Mouse (Mus musculus) embryonic facial prominence, embryonic 12.5 days (tissue): ENCODE data around the gene Ets1. TPM values are rescaled to one million over a fixed set of nuclear protein-coding genes. Genes with fewer than 3 reads are reported as not detected.
A peak's percentile ranks its signal among the peaks of the same experiment; 100 is the strongest.

Source experiments
- ATAC-seq: fragments of 200-750 bp; cut with Nextera tagmentation; 2 replicates; pipeline ENCODE4 v1.8.0; 2017; ENCODE audit not compliant: insufficient number of reproducible peaks, insufficient read depth, low FRiP score, low TSS enrichment
- H3K27ac ChIP-seq: fragments of 300-500 bp; sonication (generic); 2 replicates; pipeline ENCODE4 v1.5.1; 2016; ENCODE audit warnings: mild to moderate bottlenecking
- H3K27me3 ChIP-seq: fragments of 300-500 bp; sonication (generic); 2 replicates; pipeline ENCODE4 v1.6.1; 2016; ENCODE audit warnings: mild to moderate bottlenecking, moderate library complexity
- H3K36me3 ChIP-seq: fragments of 300-500 bp; sonication (generic); 2 replicates; pipeline ENCODE4 v1.6.1; 2016; ENCODE audit warnings: mild to moderate bottlenecking
- H3K4me1 ChIP-seq: fragments of 300-500 bp; sonication (generic); 2 replicates; pipeline ENCODE4 v1.6.1; 2016
- H3K4me2 ChIP-seq: fragments of 300-500 bp; sonication (generic); replicated peaks from 2 replicates; pipeline ENCODE4 v1.6.1; 2016; ENCODE audit warnings: mild to moderate bottlenecking, moderate library complexity
- H3K4me3 ChIP-seq: fragments of 300-500 bp; sonication (generic); 2 replicates; pipeline ENCODE4 v1.5.1; 2016; ENCODE audit warnings: mild to moderate bottlenecking
- H3K9ac ChIP-seq: fragments of 300-500 bp; sonication (generic); 2 replicates; pipeline ENCODE4 v1.6.1; 2016; ENCODE audit warnings: mild to moderate bottlenecking, moderate library complexity
- H3K9me3 ChIP-seq: fragments of 300-500 bp; sonication (generic); 2 replicates; pipeline ENCODE4 v1.6.1; 2016; ENCODE audit warnings: mild to moderate bottlenecking, moderate library complexity
- WGBS: fragments of 180-500 bp; shearing (Covaris S2); methylation state at CpG from one replicate; pipeline ENCODE4 v1.1.7; 2016; 5-methylcytosine and 5-hydroxymethylcytosine counted together
- polyA plus RNA-seq: library from polyadenylated mRNA; unstranded; fragments of >200 nt; fragmentation: Nextera tagmentation; extraction: Ambion mirVana; gene quantifications from 2 replicates; pipeline ENCODE4 v1.2.1, GENCODE M21; 2016

Ets1 gene
- polyA plus RNA-seq, 1 experiment from 2014 or later = 46.0 TPM

- 65% methylated on average over 2 of the region's 2 CpGs for WGBS
- ATAC-seq = no peak
- Histone ChIP-seq H3K9me3 (no peaks in the 10 kb centered on the region), H3K36me3 (no peaks in the 10 kb centered on the region), H3K9ac (no peak overlapping the region), H3K4me1 (peaks cover 37% of the 10 kb centered on the region), H3K4me3 (no peak overlapping the region), H3K4me2 (no peak overlapping the region), H3K27me3 (peaks cover 11% of the 10 kb centered on the region), H3K27ac (no peak overlapping the region)
Observed at GRCm38 (mm10) chr9:32669397-32669796, 33.4 kb downstream of the Ets1 start.

- 0 out of 2 replicates have a peak overlapping the region, but pooled peaks have one; percentile 19 for H3K9ac ChIP-seq
- H3K27me3 ChIP-seq = peaks cover 11% of the 10 kb centered on the region
- peak overlapping the region; percentile 78 for H3K27ac ChIP-seq
- under 1% methylated on average over 35 of the region's 35 CpGs for WGBS
- ATAC-seq = peak; percentile 76
- peak overlapping the region; percentile 31 for H3K4me3 ChIP-seq
- peaks cover 54% of the 10 kb centered on the region for H3K4me1 ChIP-seq
- no peaks in the 10 kb centered on the region for H3K9me3 ChIP-seq
- H3K4me2 ChIP-seq = peak overlapping the region; percentile 62
- no peaks in the 10 kb centered on the region for H3K36me3 ChIP-seq
Observed at GRCm38 (mm10) chr9:32671970-32672859, 36.2 kb downstream of the Ets1 start.

- Histone ChIP-seq H3K27me3 (peaks cover 15% of the 10 kb centered on the region), H3K9me3 (no peaks in the 10 kb centered on the region), H3K9ac (no peak overlapping the region), H3K4me3 (no peak overlapping the region), H3K36me3 (no peaks in the 10 kb centered on the region), H3K4me1 (peaks cover 53% of the 10 kb centered on the region), H3K27ac (no peak overlapping the region), H3K4me2 (no peak overlapping the region)
- WGBS = 74% methylated on average over 3 of the region's 3 CpGs
- ATAC-seq = no peak
Observed at GRCm38 (mm10) chr9:32673923-32674322, 37.9 kb downstream of the Ets1 start.

- 0 out of 2 replicates have a peak overlapping the region, but pooled peaks have one; percentile 24 for H3K4me2 ChIP-seq
- no peak overlapping the region for H3K9ac ChIP-seq
- H3K27me3 ChIP-seq = peaks cover 15% of the 10 kb centered on the region
- H3K4me1 ChIP-seq = peaks cover 50% of the 10 kb centered on the region
- H3K36me3 ChIP-seq = no peaks in the 10 kb centered on the region
- ATAC-seq = peak; percentile 74; the same call in 1 of the 2 replicates
- H3K9me3 ChIP-seq = no peaks in the 10 kb centered on the region
- 12% methylated on average over 9 of the region's 9 CpGs for WGBS
- no peak overlapping the region for H3K4me3 ChIP-seq
- H3K27ac ChIP-seq = peak overlapping the region; percentile 67; the same call in 1 of the 2 replicates
Observed at GRCm38 (mm10) chr9:32675671-32676409, 39.8 kb downstream of the Ets1 start.

GRCm38 (mm10) chr9:32676480-32676879 is 40.5 kb downstream of the Ets1 start:
- ATAC-seq = no peak
- Histone ChIP-seq H3K36me3 (no peaks in the 10 kb centered on the region), H3K4me1 (peaks cover 45% of the 10 kb centered on the region), H3K9ac (no peak overlapping the region), H3K4me3 (no peak overlapping the region), H3K27me3 (peaks cover 15% of the 10 kb centered on the region), H3K9me3 (no peaks in the 10 kb centered on the region), H3K27ac (no peak overlapping the region), H3K4me2 (0 out of 2 replicates have a peak overlapping the region, but pooled peaks have one; percentile 24)
- WGBS = 11% methylated on average over 3 of the region's 3 CpGs

GRCm38 (mm10) chr9:32677646-32678045 is 41.6 kb downstream of the Ets1 start:
- no peak for ATAC-seq
- 77% methylated on average over 6 of the region's 6 CpGs for WGBS
- H3K9ac ChIP-seq = no peak overlapping the region
- H3K4me2 ChIP-seq = no peak overlapping the region
- H3K27me3 ChIP-seq = peaks cover 14% of the 10 kb centered on the region
- no peak overlapping the region for H3K27ac ChIP-seq
- H3K4me1 ChIP-seq = peaks cover 33% of the 10 kb centered on the region
- no peaks in the 10 kb centered on the region for H3K9me3 ChIP-seq
- H3K4me3 ChIP-seq = no peak overlapping the region
- H3K36me3 ChIP-seq = no peaks in the 10 kb centered on the region

- no peak for ATAC-seq
- H3K36me3 ChIP-seq = no peaks in the 10 kb centered on the region
- H3K9ac ChIP-seq = no peak overlapping the region
- H3K4me2 ChIP-seq = no peak overlapping the region
- no peaks in the 10 kb centered on the region for H3K9me3 ChIP-seq
- WGBS = 40% methylated on average over 4 of the region's 4 CpGs
- H3K4me3 ChIP-seq = no peak overlapping the region
- H3K27me3 ChIP-seq = peaks cover 9% of the 10 kb centered on the region; the same call in 1 of the 2 replicates
- H3K4me1 ChIP-seq = peaks cover 29% of the 10 kb centered on the region
- H3K27ac ChIP-seq = no peak overlapping the region
Observed at GRCm38 (mm10) chr9:32678120-32678757, 42.2 kb downstream of the Ets1 start.

GRCm38 (mm10) chr9:32679531-32679930 is 43.5 kb downstream of the Ets1 start:
- Histone ChIP-seq H3K9me3 (no peaks in the 10 kb centered on the region), H3K36me3 (no peaks in the 10 kb centered on the region), H3K4me2 (no peak overlapping the region), H3K4me3 (no peak overlapping the region), H3K27me3 (0 out of 2 replicates have a peak, but pooled peaks cover 6% of the 10 kb centered on the region), H3K27ac (no peak overlapping the region), H3K9ac (no peak overlapping the region), H3K4me1 (peaks cover 29% of the 10 kb centered on the region)
- 72% methylated on average over 6 of the region's 6 CpGs for WGBS
- no peak for ATAC-seq

- no peak overlapping the region for H3K9ac ChIP-seq
- no peak overlapping the region for H3K27ac ChIP-seq
- H3K4me3 ChIP-seq = no peak overlapping the region
- no peak for ATAC-seq
- no peak overlapping the region for H3K4me2 ChIP-seq
- H3K4me1 ChIP-seq = peaks cover 28% of the 10 kb centered on the region
- no peaks in the 10 kb centered on the region for H3K9me3 ChIP-seq
- H3K36me3 ChIP-seq = no peaks in the 10 kb centered on the region
- WGBS = 75% methylated on average over 2 of the region's 2 CpGs
- H3K27me3 ChIP-seq = 0 out of 2 replicates have a peak, but pooled peaks cover 6% of the 10 kb centered on the region
Observed at GRCm38 (mm10) chr9:32680201-32680600, 44.2 kb downstream of the Ets1 start.

- Histone ChIP-seq H3K27me3 (peaks cover 6% of the 10 kb centered on the region; the same call in 1 of the 2 replicates), H3K4me2 (no peak overlapping the region), H3K4me3 (no peak overlapping the region), H3K4me1 (no peaks in the 10 kb centered on the region), H3K27ac (peak overlapping the region; percentile 7; the same call in 1 of the 2 replicates), H3K9me3 (no peaks in the 10 kb centered on the region), H3K36me3 (no peaks in the 10 kb centered on the region), H3K9ac (no peak overlapping the region)
- 22% methylated on average over 8 of the region's 8 CpGs for WGBS
- ATAC-seq = 0 out of 2 replicates have a peak, but pooled peaks have one; percentile 47
Observed at GRCm38 (mm10) chr9:32685793-32686558, 50.0 kb downstream of the Ets1 start.

- no peak for ATAC-seq
- Histone ChIP-seq H3K4me2 (no peak overlapping the region), H3K36me3 (no peaks in the 10 kb centered on the region), H3K9ac (no peak overlapping the region), H3K4me1 (peaks cover 2% of the 10 kb centered on the region; the same call in 1 of the 2 replicates), H3K4me3 (no peak overlapping the region), H3K9me3 (no peaks in the 10 kb centered on the region), H3K27ac (no peak overlapping the region), H3K27me3 (peaks cover 9% of the 10 kb centered on the region; the same call in 1 of the 2 replicates)
- 65% methylated on average over 2 of the region's 2 CpGs for WGBS
Observed at GRCm38 (mm10) chr9:32688351-32688750, 52.3 kb downstream of the Ets1 start.
